Mouse (Mus musculus): ENCODE data around the gene Nfatc2ip. TPM values are rescaled to one million over a fixed set of nuclear protein-coding genes. Genes with fewer than 3 reads are reported as not detected.
"Not testable (repeated sequence)": the region's sequence is repeated elsewhere in the genome, so short reads cannot be mapped to it uniquely, and the experiment has no call there.

The Nfatc2ip gene
- polyA plus RNA-seq, 1 experiment from 2014 or later: 2.1 TPM

DNA sequence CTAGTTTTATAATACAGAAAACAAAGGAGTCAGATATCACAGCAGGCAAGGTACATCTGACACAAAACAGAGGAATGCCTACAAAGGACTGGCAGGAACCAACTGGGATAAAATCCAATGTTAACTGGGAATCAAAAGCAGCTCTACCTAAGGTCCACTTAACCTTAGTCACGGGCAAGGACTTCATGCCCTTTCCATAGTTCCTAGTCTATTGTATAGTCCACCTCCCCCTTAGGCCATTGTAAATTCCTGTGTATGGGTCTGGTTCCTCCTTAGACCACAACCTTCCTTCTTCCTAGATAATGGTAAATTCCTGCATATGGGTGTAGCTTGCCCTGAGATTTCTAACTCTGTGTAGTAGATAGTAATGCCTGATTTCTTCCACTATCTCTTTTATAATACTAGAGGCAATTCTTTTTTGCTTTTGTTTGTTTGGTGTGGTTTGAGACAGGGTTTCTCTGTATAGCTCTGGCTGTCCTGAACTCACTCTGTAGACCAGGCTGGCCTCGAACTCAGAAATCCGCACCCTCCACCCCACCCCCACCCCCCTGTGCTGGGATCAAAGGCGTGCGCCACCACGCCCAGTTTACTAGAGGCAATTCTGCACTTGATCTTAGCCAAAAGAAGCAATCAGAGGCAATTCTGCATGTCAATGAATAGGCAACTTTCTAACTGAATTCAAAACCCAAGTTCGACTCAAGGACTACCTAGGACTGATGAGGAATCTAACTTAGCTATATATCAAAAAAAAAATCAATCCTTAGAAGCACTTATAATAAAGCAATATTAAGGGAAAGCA is 4.3 kb downstream of the Nfatc2ip start:
- not testable (repeated sequence) for H3K4me3 ChIP-seq (ENCODE audit: low read depth, low read length); H3K36me3 ChIP-seq (ENCODE audit: control insufficient read depth, insufficient read depth, low read length); H3K9ac ChIP-seq (ENCODE audit: low read depth, low read length); H3K9me3 ChIP-seq (replicated peaks; ENCODE audit: control insufficient read depth, low read length, poor library complexity, severe bottlenecking); H3K27me3 ChIP-seq (ENCODE audit: control insufficient read depth, insufficient read depth, low read depth, low read length); H3K4me2 ChIP-seq (ENCODE audit: low read length); H3K4me1 ChIP-seq (ENCODE audit: control insufficient read depth, insufficient read depth, low read length); H3K27ac ChIP-seq (ENCODE audit: low read length); ATAC-seq
- WGBS: 92% methylated on average over 7 of the region's 7 CpGs

- Histone ChIP-seq H3K36me3 (ENCODE audit: control insufficient read depth, insufficient read depth, low read length) (peaks cover 21% of the 10 kb centered on the region), H3K4me3 (ENCODE audit: low read depth, low read length) (no peak overlapping the region), H3K9ac (ENCODE audit: low read depth, low read length) (no peak overlapping the region), H3K27ac (ENCODE audit: low read length) (no peak overlapping the region), H3K9me3 (replicated peaks; ENCODE audit: control insufficient read depth, low read length, poor library complexity, severe bottlenecking) (no peaks in the 10 kb centered on the region), H3K4me1 (ENCODE audit: control insufficient read depth, insufficient read depth, low read length) (no peaks in the 10 kb centered on the region), H3K27me3 (ENCODE audit: control insufficient read depth, insufficient read depth, low read depth, low read length) (no peaks in the 10 kb centered on the region), H3K4me2 (ENCODE audit: low read length) (no peak overlapping the region)
- WGBS: 94% methylated on average over 1 of the region's 1 CpGs
- ATAC-seq: no peak
Observed at GRCm38 (mm10) chr7:126388185-126388584, 8.4 kb downstream of the Nfatc2ip start.

GRCm38 (mm10) chr7:126383565-126383964 is 13.0 kb downstream of the Nfatc2ip start:
- Histone ChIP-seq H3K9me3 (replicated peaks; ENCODE audit: control insufficient read depth, low read length, poor library complexity, severe bottlenecking) (no peaks in the 10 kb centered on the region), H3K27ac (ENCODE audit: low read length) (no peak overlapping the region), H3K36me3 (ENCODE audit: control insufficient read depth, insufficient read depth, low read length) (peaks cover 13% of the 10 kb centered on the region), H3K27me3 (ENCODE audit: control insufficient read depth, insufficient read depth, low read depth, low read length) (no peaks in the 10 kb centered on the region), H3K9ac (ENCODE audit: low read depth, low read length) (no peak overlapping the region), H3K4me2 (ENCODE audit: low read length) (no peak overlapping the region), H3K4me1 (ENCODE audit: control insufficient read depth, insufficient read depth, low read length) (0 out of 2 replicates have a peak, but pooled peaks cover under 1% of the 10 kb centered on the region), H3K4me3 (ENCODE audit: low read depth, low read length) (no peak overlapping the region)
- 83% methylated on average over 5 of the region's 5 CpGs for WGBS
- ATAC-seq: no peak

DNA sequence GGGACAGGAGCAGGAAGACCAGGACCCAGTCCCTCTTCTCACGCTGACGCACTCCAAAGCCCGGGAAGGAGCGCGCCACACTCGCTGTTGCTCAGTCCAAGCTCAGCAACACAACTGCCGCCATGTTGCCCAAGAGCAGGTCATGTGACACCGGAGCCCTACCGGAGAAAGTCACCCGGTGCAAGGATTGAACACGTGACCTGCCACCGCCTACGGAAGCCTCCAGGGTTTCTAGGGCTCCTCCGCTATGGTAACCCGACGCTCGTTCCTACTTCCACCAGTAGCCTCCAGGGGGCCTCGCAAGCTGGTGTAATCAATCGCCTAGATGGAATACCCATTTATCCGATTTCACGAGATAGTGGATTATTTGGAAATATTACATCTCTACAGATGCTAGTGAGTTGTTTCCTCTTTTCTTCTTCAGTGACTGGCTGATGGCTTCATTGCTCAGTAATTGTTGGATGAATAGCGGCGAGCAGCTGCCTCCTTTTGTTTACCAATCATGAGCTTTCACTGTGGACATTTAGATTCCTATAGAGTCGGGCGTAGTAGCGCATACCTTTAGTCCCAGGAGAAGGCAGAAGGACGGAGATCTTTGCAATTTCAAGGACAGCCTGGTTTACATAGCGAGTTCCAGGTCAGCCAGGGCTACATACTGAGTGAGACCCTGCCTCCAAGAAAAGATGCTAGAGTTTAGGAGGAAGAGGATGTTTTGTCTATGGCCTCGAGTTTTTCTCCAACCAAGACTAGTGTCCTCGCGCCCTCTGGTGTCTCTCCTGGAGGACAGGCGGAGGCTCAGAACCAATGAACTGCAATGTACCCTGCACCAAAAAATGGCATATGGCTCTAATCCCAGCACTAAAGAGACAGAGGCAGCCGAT is 19.0 kb downstream of the Nfatc2ip start, which contains the start of gene Spns1:
TSS of gene Spns1 (minus strand) at position 173 of the 881 bp plus-strand sequence.
- H3K36me3 ChIP-seq (ENCODE audit: control insufficient read depth, insufficient read depth, low read length): peaks cover 11% of the 10 kb centered on the region
- peak within 1 kb of the TSS; percentile 85 for H3K27ac ChIP-seq (ENCODE audit: low read length)
- peak; percentile 97 for ATAC-seq
- H3K27me3 ChIP-seq (ENCODE audit: control insufficient read depth, insufficient read depth, low read depth, low read length): no peaks in the 10 kb centered on the region
- no peaks in the 10 kb centered on the region for H3K9me3 ChIP-seq (replicated peaks; ENCODE audit: control insufficient read depth, low read length, poor library complexity, severe bottlenecking)
- peak within 1 kb of the TSS; percentile 85 for H3K9ac ChIP-seq (ENCODE audit: low read depth, low read length)
- peak within 1 kb of the TSS; percentile 89 for H3K4me2 ChIP-seq (ENCODE audit: low read length)
- H3K4me1 ChIP-seq (ENCODE audit: control insufficient read depth, insufficient read depth, low read length): peaks cover 17% of the 10 kb centered on the region
- peak within 1 kb of the TSS; percentile 85 for H3K4me3 ChIP-seq (ENCODE audit: low read depth, low read length)
- WGBS: under 1% methylated on average over 33 of the region's 33 CpGs

- Histone ChIP-seq H3K36me3 (ENCODE audit: control insufficient read depth, insufficient read depth, low read length) (peaks cover 11% of the 10 kb centered on the region), H3K9me3 (replicated peaks; ENCODE audit: control insufficient read depth, low read length, poor library complexity, severe bottlenecking) (no peaks in the 10 kb centered on the region), H3K4me1 (ENCODE audit: control insufficient read depth, insufficient read depth, low read length) (peaks cover 17% of the 10 kb centered on the region), H3K27me3 (ENCODE audit: control insufficient read depth, insufficient read depth, low read depth, low read length) (no peaks in the 10 kb centered on the region), H3K4me3 (ENCODE audit: low read depth, low read length) (peak overlapping the region; percentile 85), H3K9ac (ENCODE audit: low read depth, low read length) (peak overlapping the region; percentile 85), H3K27ac (ENCODE audit: low read length) (peak overlapping the region; percentile 65; the same call in 1 of the 2 replicates), H3K4me2 (ENCODE audit: low read length) (peak overlapping the region; percentile 89)
- peak; percentile 77 for ATAC-seq
- WGBS: under 1% methylated on average over 27 of the region's 27 CpGs
Observed at GRCm38 (mm10) chr7:126376903-126377277, 19.6 kb downstream of the Nfatc2ip start.

DNA sequence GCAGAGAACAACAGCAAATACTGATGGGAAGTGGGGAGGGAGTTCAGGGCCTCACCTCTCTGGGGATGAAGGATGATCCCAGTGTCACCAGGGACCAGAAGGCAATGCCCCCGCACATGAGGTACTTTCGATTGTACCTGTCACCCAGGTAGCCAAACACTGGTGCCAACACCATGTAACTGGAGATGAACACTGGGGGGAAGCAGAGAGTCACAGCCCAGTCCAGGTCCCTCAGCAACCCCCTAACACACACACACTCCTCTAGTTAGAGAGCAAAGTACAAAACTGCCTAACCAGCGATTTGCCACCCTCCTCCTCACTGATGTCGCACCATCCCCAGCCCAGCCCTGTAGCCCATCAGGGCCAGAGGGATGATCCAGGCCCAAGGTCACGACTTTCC is 21.5 kb downstream of the Nfatc2ip start:
- 80% methylated on average over 5 of the region's 5 CpGs for WGBS
- no peak overlapping the region for H3K4me2 ChIP-seq (ENCODE audit: low read length)

GRCm38 (mm10) chr7:126374526-126374925 is 22.0 kb downstream of the Nfatc2ip start:
- H3K4me2 ChIP-seq (ENCODE audit: low read length): no peak overlapping the region
- WGBS: 82% methylated on average over 6 of the region's 6 CpGs
- H3K9ac ChIP-seq (ENCODE audit: low read depth, low read length): no peak overlapping the region
- no peaks in the 10 kb centered on the region for H3K27me3 ChIP-seq (ENCODE audit: control insufficient read depth, insufficient read depth, low read depth, low read length)
- H3K4me1 ChIP-seq (ENCODE audit: control insufficient read depth, insufficient read depth, low read length): peaks cover 17% of the 10 kb centered on the region
- ATAC-seq: no peak
- H3K9me3 ChIP-seq (replicated peaks; ENCODE audit: control insufficient read depth, low read length, poor library complexity, severe bottlenecking): no peaks in the 10 kb centered on the region
- H3K27ac ChIP-seq (ENCODE audit: low read length): no peak overlapping the region
- no peak overlapping the region for H3K4me3 ChIP-seq (ENCODE audit: low read depth, low read length)
- peaks cover 32% of the 10 kb centered on the region for H3K36me3 ChIP-seq (ENCODE audit: control insufficient read depth, insufficient read depth, low read length)

More for the DNA sequence above, 21.5 kb downstream of the Nfatc2ip start:
- Histone ChIP-seq H3K36me3 (ENCODE audit: control insufficient read depth, insufficient read depth, low read length) (peaks cover 27% of the 10 kb centered on the region), H3K9me3 (replicated peaks; ENCODE audit: control insufficient read depth, low read length, poor library complexity, severe bottlenecking) (no peaks in the 10 kb centered on the region), H3K4me1 (ENCODE audit: control insufficient read depth, insufficient read depth, low read length) (peaks cover 17% of the 10 kb centered on the region), H3K4me3 (ENCODE audit: low read depth, low read length) (no peak overlapping the region), H3K27ac (ENCODE audit: low read length) (no peak overlapping the region), H3K9ac (ENCODE audit: low read depth, low read length) (no peak overlapping the region), H3K27me3 (ENCODE audit: control insufficient read depth, insufficient read depth, low read depth, low read length) (no peaks in the 10 kb centered on the region)
- ATAC-seq: no peak

DNA sequence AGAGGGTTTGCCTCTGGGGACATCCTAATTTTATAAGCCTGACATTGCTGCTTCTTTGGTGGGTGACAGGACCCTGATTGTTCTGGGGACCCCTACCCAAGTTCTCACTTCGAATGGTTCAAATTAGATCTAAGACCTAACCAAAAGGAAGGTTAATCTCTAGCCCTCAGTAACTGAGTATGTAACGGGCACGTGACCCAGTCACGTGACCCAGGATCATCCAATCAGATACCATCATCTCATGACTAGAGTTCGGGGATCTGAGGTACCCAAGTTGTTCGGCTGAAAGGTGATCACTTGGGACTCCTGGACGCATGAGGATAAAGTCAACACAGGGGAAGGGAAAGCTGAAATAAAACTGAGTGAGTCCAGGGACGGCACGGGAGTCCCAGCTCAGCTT is 23.5 kb downstream of the Nfatc2ip start:
- H3K4me1 ChIP-seq (ENCODE audit: control insufficient read depth, insufficient read depth, low read length): peaks cover 14% of the 10 kb centered on the region
- WGBS: 91% methylated on average over 9 of the region's 9 CpGs
- no peaks in the 10 kb centered on the region for H3K27me3 ChIP-seq (ENCODE audit: control insufficient read depth, insufficient read depth, low read depth, low read length)
- no peak for ATAC-seq
- no peak overlapping the region for H3K27ac ChIP-seq (ENCODE audit: low read length)
- no peak overlapping the region for H3K4me3 ChIP-seq (ENCODE audit: low read depth, low read length)
- no peak overlapping the region for H3K9ac ChIP-seq (ENCODE audit: low read depth, low read length)
- no peaks in the 10 kb centered on the region for H3K9me3 ChIP-seq (replicated peaks; ENCODE audit: control insufficient read depth, low read length, poor library complexity, severe bottlenecking)
- no peak overlapping the region for H3K4me2 ChIP-seq (ENCODE audit: low read length)
- H3K36me3 ChIP-seq (ENCODE audit: control insufficient read depth, insufficient read depth, low read length): peaks cover 32% of the 10 kb centered on the region

DNA sequence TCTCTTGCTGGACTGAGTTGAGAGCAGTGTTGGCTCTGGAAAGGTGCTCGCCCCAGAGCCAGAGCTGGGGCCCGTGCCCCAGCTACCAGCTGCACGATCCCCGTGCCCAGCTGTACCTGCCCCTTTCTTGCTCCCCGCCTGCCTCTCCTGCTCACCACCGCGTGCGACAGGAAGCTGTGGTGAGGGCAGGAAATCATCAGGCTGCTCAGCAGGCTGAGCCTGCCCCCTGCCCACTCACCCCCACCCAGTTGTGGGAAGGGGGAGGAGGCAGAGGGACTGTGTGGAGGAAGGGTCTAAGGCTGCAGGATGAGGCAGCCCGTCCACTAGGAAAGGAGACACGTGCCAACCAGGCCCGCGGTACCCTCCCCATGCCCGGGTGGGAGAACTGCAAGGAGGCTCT is 27.1 kb downstream of the Nfatc2ip start, which contains the start of gene Lat:
TSS of gene Lat (minus strand) at position 178 of the 400 bp plus-strand sequence.
- ATAC-seq: no peak
- Histone ChIP-seq H3K9ac (ENCODE audit: low read depth, low read length) (no peak within 1 kb of the TSS), H3K27ac (ENCODE audit: low read length) (no peak within 1 kb of the TSS), H3K4me3 (ENCODE audit: low read depth, low read length) (no peak within 1 kb of the TSS), H3K36me3 (ENCODE audit: control insufficient read depth, insufficient read depth, low read length) (peaks cover 35% of the 10 kb centered on the region), H3K4me2 (ENCODE audit: low read length) (no peak within 1 kb of the TSS), H3K4me1 (ENCODE audit: control insufficient read depth, insufficient read depth, low read length) (no peaks in the 10 kb centered on the region), H3K9me3 (replicated peaks; ENCODE audit: control insufficient read depth, low read length, poor library complexity, severe bottlenecking) (no peaks in the 10 kb centered on the region), H3K27me3 (ENCODE audit: control insufficient read depth, insufficient read depth, low read depth, low read length) (no peaks in the 10 kb centered on the region)
- 82% methylated on average over 13 of the region's 13 CpGs for WGBS

All from midbrain, embryonic 16.5 days (tissue).